Mouse (Mus musculus) bone marrow, adult 2 months (tissue): ENCODE measurements at regions not wholly inside any gene's neighbourhood (a gene's known extent, or its start where the extent isn't known, plus 50 kb on each side); places are given as distances from the start of the nearest gene placed in this dataset.

ENCODE experiments used
- CTCF ChIP-seq: fragments of 200-500 bp; IDR thresholded peaks from 2 replicates; pipeline ENCODE4 v1.5.1; 2011; ENCODE audit warnings: low read length, control low read depth; ENCODE audit not compliant: control insufficient read depth, insufficient read depth
- POLR2A ChIP-seq: fragments of 200-500 bp; IDR thresholded peaks from 2 replicates; pipeline ENCODE4 v1.6.1; 2011; ENCODE audit warnings: low read depth, mild to moderate bottlenecking, control low read depth, low read length, borderline replicate concordance; ENCODE audit not compliant: control insufficient read depth

DNA sequence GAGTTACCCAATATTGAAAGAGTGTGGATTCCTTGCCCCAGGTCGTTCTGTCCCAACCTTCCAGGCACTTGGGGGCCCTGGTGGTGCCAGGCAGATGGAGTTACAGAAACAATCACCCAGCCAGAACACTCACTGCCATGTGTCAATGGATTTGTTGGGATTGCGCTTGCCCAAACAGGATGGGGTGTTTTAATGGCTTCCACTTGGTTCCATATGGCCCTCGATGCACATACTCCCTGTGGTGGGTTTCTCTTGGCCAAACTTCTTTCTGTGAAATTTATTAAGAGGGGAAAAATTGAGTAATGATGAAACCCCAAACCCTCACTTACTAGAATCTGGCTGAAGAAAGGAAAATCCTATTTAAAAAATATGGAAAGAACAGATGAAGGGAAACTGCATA, 146.8 kb downstream of the Spata18 start:
- TF ChIP-seq POLR2A: no peak
- TF ChIP-seq CTCF: no peak
